Mouse (Mus musculus) midbrain, postnatal 0 days (tissue): Measurements from ENCODE around the gene Vti1a. TPM values are rescaled to one million over a fixed set of nuclear protein-coding genes. Genes with fewer than 3 reads are reported as not detected.

Experiments used
- ATAC-seq: fragments of 200-750 bp; cut with Nextera tagmentation; 2 replicates; pipeline ENCODE4 v1.8.0; 2017; ENCODE audit warnings: moderate number of reproducible peaks, mild to moderate bottlenecking, moderate TSS enrichment, moderate library complexity; ENCODE audit not compliant: low FRiP score
- DNase-seq: peaks from one replicate; pipeline ENCODE4 v3.0.0-alpha.2; 2015; ENCODE audit warnings: low spot score
- H3K27ac ChIP-seq: fragments of 300-500 bp; sonication (generic); 2 replicates; pipeline ENCODE4 v1.5.1; 2014; ENCODE audit warnings: low read depth, mild to moderate bottlenecking, low read length, mixed read lengths
- H3K27me3 ChIP-seq: fragments of 300-500 bp; sonication (generic); 2 replicates; pipeline ENCODE4 v1.6.1; 2014; ENCODE audit warnings: low read length, control low read depth, mixed read lengths; ENCODE audit not compliant: insufficient read depth
- H3K36me3 ChIP-seq: fragments of 300-500 bp; sonication (generic); 2 replicates; pipeline ENCODE4 v1.6.1; 2014; ENCODE audit warnings: low read length, control low read depth, mixed read lengths; ENCODE audit not compliant: insufficient read depth
- H3K4me1 ChIP-seq: fragments of 300-500 bp; sonication (generic); 2 replicates; pipeline ENCODE4 v1.6.1; 2014; ENCODE audit warnings: mild to moderate bottlenecking, control low read depth, antibody characterized with exemption, low read length, mixed read lengths; ENCODE audit not compliant: insufficient read depth
- H3K4me2 ChIP-seq: fragments of 300-500 bp; sonication (generic); 2 replicates; pipeline ENCODE4 v1.6.1; 2014; ENCODE audit warnings: low read depth, mild to moderate bottlenecking, low read length, mixed read lengths; ENCODE audit not compliant: poor library complexity, severe bottlenecking
- H3K4me3 ChIP-seq: fragments of 300-500 bp; sonication (generic); 2 replicates; pipeline ENCODE4 v1.5.1; 2014; ENCODE audit warnings: low read depth, mild to moderate bottlenecking, low read length, moderate library complexity
- H3K9ac ChIP-seq: fragments of 300-500 bp; sonication (generic); replicated peaks from 2 replicates; pipeline ENCODE4 v1.6.1; 2014; ENCODE audit warnings: mild to moderate bottlenecking, low read length, moderate library complexity, mixed read lengths; ENCODE audit not compliant: poor library complexity, severe bottlenecking
- H3K9me3 ChIP-seq: fragments of 300-500 bp; sonication (generic); 2 replicates; pipeline ENCODE4 v1.6.1; 2016; ENCODE audit warnings: low read length, control low read depth
- CTCF ChIP-seq: IDR thresholded peaks from 2 replicates; pipeline ENCODE4 v1.5.1; 2016; ENCODE audit warnings: antibody characterized with exemption, mild to moderate bottlenecking
- WGBS: fragments of 180-500 bp; shearing (Covaris S2); extraction: QIAGEN DNeasy Blood & Tissue Kit; methylation state at CpG from one replicate; pipeline ENCODE4 v1.1.7; 2014; 5-methylcytosine and 5-hydroxymethylcytosine counted together
- polyA plus RNA-seq: library from polyadenylated mRNA; unstranded; fragments of >200 nt; fragmentation: Nextera tagmentation; extraction: Ambion mirVana; gene quantifications from 2 replicates; pipeline ENCODE4 v1.2.1, GENCODE M21; 2015
- total RNA-seq: library from RNA; depleted of rRNA; stranded (reverse); fragments of >200 nt; gene quantifications from 2 replicates; pipeline ENCODE4 v1.2.3, GENCODE M21; 2014

The Vti1a gene
- total and polyA plus RNA-seq, 2 experiments from 2014 or later: 34.2 to 43.2 TPM

GRCm38 (mm10) chr19:55641891-55642290 lies 325.8 kb downstream of the Vti1a start:
- ATAC-seq (no peak), DNase-seq (no peak)
- Histone ChIP-seq H3K4me2 (no peak overlapping the region), H3K27ac (no peak overlapping the region), H3K27me3 (no peaks in the 10 kb centered on the region), H3K4me1 (peaks cover 2% of the 10 kb centered on the region; the same call in 1 of the 2 replicates), H3K9ac (no peak overlapping the region), H3K4me3 (no peak overlapping the region), H3K36me3 (no peaks in the 10 kb centered on the region), H3K9me3 (no peaks in the 10 kb centered on the region)
- WGBS: 79% methylated on average over 2 of the region's 2 CpGs
- TF ChIP-seq CTCF: no peak

DNA sequence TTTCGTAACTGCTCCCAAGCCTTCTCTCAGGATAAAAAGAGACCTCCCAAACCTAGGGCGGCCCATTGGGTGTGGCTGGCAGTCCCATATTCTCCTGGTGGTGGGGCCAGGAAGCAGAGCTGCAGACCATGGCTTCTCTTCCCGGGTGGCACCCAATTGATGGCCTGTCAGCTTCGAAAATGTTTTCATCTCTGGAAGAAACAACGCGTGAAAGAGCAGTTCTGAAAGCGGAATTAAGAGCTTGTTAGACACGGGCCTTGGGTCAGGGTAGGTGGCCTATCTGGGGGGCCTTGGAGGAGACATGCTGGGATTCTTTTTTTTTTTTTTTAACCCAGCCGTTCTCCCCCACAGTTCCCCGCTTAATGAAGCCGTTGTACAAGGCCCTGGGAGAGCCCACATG lies 326.3 kb downstream of the Vti1a start:
- DNase-seq (no peak), ATAC-seq (no peak)
- H3K9me3 ChIP-seq: no peaks in the 10 kb centered on the region
- no peak overlapping the region for H3K27ac ChIP-seq
- H3K9ac ChIP-seq: no peak overlapping the region
- H3K4me2 ChIP-seq: no peak overlapping the region
- no peak overlapping the region for H3K4me3 ChIP-seq
- H3K4me1 ChIP-seq: peaks cover 2% of the 10 kb centered on the region; the same call in 1 of the 2 replicates
- no peaks in the 10 kb centered on the region for H3K36me3 ChIP-seq
- 40% methylated on average over 11 of the region's 11 CpGs for WGBS
- no peaks in the 10 kb centered on the region for H3K27me3 ChIP-seq
- no peak for TF ChIP-seq CTCF

DNA sequence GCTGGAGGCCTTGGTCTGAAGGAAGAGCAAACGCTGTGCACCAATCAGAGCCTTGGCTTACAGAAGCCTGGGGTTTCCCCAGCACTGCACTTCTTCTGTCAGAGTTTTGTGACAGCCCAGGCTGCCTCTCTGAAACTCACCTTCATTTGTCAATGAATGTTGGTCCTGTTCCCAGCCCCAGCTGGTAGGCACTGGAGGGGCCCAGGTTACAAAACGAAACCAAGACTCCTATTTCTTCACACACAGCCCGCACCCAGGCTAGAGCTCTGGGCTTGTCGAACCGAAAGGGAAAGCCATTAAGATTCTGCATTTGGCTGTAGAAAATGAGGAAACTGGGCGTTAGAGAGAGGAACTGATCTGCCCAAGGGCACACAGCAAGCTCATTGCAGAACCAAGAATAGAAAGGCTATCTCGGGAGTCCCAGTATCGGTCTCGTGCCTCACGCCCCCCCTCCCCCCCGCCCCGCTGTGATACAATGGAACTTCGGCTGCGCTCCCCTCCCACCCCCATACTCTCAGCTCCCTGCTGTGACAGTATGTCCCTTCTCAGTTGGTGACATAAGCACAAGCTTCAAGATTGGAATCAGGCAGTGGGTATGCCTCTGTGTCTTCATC lies 327.3 kb downstream of the Vti1a start:
- no peak overlapping the region for H3K4me3 ChIP-seq
- no peak overlapping the region for H3K9ac ChIP-seq
- H3K27ac ChIP-seq: 0 out of 2 replicates have a peak overlapping the region, but pooled peaks have one; percentile 26
- H3K27me3 ChIP-seq: no peaks in the 10 kb centered on the region
- 11% methylated on average over 14 of the region's 14 CpGs for WGBS
- no peaks in the 10 kb centered on the region for H3K36me3 ChIP-seq
- DNase-seq (peak; percentile 42), ATAC-seq (no peak)
- no peak for TF ChIP-seq CTCF
- peak overlapping the region; percentile 21 for H3K4me2 ChIP-seq
- H3K4me1 ChIP-seq: peaks cover 2% of the 10 kb centered on the region; the same call in 1 of the 2 replicates
- no peaks in the 10 kb centered on the region for H3K9me3 ChIP-seq

DNA sequence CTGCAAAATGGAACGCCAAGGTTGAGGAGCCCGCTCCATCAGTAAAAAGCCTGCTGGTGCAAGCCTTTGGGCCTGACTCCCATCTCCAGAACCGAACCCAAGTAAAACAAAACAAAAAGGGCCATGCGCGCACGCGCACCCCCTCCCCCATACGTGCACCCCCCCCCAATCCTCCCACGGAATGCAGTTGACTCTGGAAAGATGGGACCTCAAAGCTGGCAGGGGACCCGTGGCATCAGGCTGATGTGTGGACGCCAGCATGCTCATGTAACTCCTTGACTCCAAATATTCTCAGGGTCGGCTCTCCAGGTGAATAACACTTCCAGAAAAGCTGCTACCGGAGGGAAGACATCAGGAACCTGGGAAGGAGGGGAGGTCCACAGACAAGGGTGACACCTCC lies 327.8 kb downstream of the Vti1a start:
- H3K27ac ChIP-seq: no peak overlapping the region
- peak overlapping the region; percentile 21; the same call in 1 of the 2 replicates for H3K4me2 ChIP-seq
- H3K9ac ChIP-seq: no peak overlapping the region
- no peak for TF ChIP-seq CTCF
- ATAC-seq: no peak
- no peaks in the 10 kb centered on the region for H3K36me3 ChIP-seq
- peaks cover 2% of the 10 kb centered on the region; the same call in 1 of the 2 replicates for H3K4me1 ChIP-seq
- H3K27me3 ChIP-seq: no peaks in the 10 kb centered on the region
- H3K4me3 ChIP-seq: no peak overlapping the region
- WGBS: 77% methylated on average over 13 of the region's 13 CpGs
- no peak for DNase-seq
- H3K9me3 ChIP-seq: no peaks in the 10 kb centered on the region

DNA sequence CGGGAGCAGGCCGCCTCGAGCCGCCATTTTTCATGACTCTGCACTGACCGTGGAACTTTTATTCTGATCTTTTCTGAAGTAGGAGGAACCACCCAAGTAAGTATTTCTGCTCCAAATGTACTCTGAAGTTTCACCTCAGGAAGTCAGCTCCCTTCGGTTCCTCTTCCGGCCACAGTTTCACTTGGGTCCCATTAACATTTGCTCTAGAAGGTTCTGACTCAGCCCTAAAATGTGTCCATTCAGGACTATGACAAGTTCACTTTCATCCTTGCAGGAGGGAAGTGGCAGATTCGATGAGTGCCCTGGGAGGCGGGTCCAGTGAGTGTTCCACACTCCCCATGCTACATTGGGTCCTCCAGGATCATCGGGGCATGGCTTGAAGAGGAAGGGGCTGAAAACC lies 333.3 kb downstream of the Vti1a start:
- H3K4me1 ChIP-seq: no peaks in the 10 kb centered on the region
- H3K27ac ChIP-seq: no peak overlapping the region
- H3K9ac ChIP-seq: no peak overlapping the region
- DNase-seq (no peak), ATAC-seq (no peak)
- no peak for TF ChIP-seq CTCF
- no peak overlapping the region for H3K4me2 ChIP-seq
- H3K27me3 ChIP-seq: no peaks in the 10 kb centered on the region
- WGBS: 92% methylated on average over 10 of the region's 10 CpGs
- no peak overlapping the region for H3K4me3 ChIP-seq
- no peaks in the 10 kb centered on the region for H3K9me3 ChIP-seq
- no peaks in the 10 kb centered on the region for H3K36me3 ChIP-seq

GRCm38 (mm10) chr19:55651017-55651416 lies 334.9 kb downstream of the Vti1a start:
- no peak overlapping the region for H3K4me3 ChIP-seq
- no peak overlapping the region for H3K9ac ChIP-seq
- H3K4me1 ChIP-seq: no peaks in the 10 kb centered on the region
- no peaks in the 10 kb centered on the region for H3K27me3 ChIP-seq
- ATAC-seq (no peak), DNase-seq (no peak)
- no peak for TF ChIP-seq CTCF
- WGBS: 83% methylated on average over 9 of the region's 9 CpGs
- H3K27ac ChIP-seq: no peak overlapping the region
- H3K4me2 ChIP-seq: no peak overlapping the region
- no peaks in the 10 kb centered on the region for H3K9me3 ChIP-seq
- H3K36me3 ChIP-seq: no peaks in the 10 kb centered on the region
